Mouse (Mus musculus) cerebellum, adult 8-10 months (tissue): ENCODE results near the gene Nup62.

Experiments
- DNase-seq: peaks from one replicate; pipeline ENCODE4 v3.0.0; 2022

Gene Nup62

DNA sequence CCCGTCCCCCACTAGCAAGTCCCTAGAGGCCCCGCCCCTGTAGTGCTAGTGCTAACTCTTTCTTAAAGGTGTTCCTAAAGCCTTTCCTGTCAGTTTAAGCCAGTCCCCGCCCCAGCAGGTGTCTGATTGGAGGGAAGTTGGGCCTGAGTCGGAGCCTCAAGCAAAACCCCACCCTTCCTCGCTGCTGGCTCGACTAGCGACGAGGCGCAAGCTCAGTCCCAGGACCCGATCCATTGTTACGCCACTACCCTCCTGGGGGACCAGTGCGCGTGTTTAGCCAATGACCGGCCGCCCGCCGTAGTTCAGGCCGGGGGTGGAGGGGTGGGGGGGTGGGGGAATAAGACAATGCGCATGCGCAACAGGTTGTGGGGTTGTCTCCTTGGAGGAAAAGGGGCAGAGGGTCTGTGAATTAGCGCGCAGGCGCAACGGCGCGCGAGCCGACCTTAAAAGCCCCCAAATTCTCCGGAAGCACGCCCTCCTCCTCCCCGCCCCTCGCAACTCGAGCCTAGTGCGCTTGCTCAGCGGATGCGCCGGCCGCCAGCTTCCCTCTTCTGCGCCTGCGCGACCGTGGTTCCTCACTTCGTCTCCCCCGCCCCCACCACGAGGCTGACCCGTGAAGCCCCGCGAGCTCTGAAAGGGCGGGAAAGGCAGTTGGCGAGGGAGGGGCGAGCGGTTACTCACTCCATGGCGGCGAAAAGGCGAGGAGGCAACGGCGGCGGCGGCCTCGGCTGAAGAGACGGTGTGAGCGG is at the start of gene Nup62, which contains the start of gene Il4i1:
Gene Nup62, plus strand, starts transcription at position 368 of the 749 bp plus-strand sequence.
Gene Il4i1, plus strand, starts transcription at position 667 of the 749 bp plus-strand sequence.
- peak; percentile 98 for DNase-seq

DNA sequence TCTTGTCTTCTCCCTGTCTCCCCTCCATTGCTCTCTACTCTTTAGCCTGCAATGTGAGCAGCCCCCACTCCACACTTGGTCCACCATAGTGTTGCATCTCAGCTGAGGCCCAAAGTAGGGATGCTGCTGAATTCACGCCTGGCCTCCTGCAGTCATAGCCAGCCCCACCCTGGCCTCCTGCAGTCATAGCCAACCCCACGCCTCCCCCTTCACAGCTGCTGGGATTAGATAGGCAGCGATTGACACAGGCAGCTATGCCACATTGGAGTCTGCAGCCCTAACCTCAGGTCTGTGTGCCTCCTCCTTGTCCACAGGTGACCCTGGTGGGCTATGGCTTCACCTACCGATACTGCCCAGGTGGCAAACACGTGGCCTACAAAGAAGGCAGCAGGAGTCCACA is 47.8 kb upstream of the Nup62 start:
- DNase-seq, result no peak

DNA sequence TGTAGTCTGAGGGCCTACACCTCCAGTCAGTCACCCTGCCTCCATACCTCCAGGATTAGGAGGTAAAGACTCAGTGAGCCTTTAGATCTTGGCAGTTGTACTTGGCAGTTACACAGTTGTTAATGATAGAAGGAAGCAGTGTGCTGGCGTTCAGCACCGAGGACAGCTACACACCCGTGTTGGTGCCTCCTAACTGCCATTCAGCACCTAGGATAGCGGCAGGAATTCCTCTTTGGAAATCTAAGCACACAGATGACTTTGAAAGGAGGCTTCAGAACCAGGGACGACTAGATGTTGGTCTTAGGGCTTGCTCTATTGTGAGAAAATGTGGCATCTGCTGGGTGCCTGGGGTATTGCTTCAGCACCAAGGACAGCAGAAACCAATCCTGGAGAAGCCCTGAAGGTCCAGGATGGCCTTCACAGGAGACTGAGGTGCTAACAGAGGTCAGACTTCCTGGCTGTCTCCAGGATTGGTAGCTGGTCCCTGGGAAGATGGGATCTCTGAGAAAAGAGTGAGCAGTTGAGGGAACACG is 45.8 kb upstream of the Nup62 start:
- no peak for DNase-seq

DNA sequence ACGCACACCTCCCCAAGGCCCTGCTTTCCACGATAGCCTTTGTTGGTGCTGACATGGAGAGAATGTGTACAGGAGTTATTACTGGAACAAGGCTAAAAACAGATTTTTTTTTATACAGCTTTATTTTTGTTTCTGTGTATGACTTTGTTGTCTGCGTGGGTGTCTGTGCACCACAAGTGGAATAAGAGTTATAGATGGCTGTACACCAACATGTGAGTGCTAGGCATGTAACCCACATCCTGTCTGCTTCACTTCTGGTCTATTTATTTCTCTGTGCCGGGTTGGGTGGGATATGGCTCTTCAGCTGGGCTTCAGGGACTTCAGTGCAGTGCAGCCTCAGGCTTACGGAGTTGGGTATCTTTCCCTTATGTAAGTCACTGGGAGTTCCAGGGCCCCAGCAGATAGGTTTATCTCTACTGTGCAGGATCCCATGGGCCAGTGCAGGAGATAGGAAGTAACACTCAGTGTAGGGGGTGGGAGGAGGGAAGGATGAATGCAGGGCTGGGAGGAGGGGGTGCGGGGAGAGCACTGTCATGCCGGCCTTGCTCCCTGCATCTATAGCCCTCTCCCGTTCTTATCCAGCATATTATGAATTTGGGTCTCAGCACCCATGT is 43.2 kb upstream of the Nup62 start:
- DNase-seq, result no peak

DNA sequence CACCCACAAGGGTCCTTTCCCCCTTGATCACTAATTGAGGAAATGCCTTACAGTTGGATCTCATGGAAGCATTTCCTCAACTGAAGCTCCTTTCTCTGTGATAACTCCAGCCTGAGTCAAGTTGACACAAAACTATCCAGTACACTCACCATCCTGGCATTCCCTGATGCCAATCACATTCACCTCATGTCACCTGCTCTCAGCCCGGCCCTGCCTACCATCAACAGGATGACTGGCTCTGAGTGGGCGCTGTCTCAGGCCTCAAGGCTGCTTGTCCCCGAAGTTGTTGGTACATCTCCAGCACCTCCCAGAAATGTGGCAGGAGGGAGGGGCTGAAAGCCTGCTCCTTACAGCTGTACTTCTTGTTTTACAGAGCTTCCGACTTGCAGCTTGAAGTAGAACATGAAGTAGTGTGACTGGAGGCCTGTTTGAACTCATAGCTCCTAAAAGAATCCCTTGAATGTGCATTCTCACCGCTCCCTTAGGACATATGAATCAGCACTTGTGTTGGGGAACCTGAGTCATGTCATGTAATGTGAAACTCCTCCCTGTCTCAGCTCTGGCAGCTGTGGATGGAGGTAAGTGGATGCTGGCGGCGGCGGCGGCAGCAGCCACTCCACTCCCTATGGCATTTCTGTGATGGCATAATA is 38.9 kb upstream of the Nup62 start:
- DNase-seq, result no peak

DNA sequence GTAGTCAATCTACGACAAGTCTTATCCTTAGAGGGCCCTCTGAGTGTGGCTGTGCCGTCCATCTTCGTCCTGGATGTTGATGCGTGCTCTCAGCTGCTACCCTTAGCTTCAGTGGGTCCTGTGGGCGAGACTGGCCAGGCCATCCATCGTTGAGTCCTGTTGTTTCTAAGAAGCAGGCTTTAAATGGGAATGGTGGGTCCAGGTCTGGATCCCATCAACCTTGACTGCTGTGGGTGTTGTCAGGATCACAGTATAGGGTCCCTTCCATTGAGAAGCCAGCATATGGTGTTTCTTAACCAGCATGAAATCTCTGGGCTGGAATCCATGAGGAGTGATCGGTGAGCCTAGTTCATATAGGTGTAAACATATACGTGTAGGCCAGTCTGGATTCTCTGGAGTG is 35.8 kb upstream of the Nup62 start:
- no peak for DNase-seq

DNA sequence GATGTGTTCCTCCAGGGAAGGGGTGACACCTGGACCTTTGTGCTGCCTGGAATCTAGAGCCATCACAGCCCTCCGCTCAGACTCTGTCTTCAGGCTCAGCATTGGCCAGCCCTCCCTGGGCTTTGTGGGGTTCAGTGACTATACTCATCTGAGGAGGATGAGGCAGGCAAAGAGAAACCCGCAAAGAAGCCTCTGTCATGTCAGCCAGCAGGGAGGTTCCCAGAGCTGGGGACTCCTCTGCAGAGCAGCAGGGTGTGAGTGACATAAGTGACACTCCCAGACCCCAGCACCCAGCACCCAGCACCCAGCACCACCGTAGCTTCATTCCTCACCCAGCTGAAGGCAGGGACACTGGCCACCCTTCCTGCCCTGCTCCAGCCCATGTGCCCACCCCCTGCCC is 26.4 kb upstream of the Nup62 start:
- DNase-seq, result no peak

DNA sequence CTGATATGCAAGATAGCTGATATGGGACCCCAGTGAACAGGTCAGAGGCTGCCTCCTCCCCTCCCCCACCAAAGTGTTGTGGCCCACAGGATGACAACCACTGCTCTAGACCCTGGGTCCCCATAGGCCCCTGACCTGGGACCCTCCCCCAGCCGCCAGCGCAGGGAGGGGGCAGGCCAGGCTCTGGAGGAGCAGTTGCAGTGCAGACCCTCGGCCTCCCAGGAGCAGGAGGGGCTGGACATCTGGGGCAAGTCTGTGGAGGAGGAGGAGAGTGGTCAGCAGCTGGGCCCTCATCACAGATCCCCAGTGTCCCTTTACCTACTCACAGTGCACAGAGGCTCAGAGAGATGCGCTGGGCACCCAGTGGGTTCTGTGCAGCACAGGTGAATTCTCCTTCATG is 25.8 kb upstream of the Nup62 start:
- no peak for DNase-seq

DNA sequence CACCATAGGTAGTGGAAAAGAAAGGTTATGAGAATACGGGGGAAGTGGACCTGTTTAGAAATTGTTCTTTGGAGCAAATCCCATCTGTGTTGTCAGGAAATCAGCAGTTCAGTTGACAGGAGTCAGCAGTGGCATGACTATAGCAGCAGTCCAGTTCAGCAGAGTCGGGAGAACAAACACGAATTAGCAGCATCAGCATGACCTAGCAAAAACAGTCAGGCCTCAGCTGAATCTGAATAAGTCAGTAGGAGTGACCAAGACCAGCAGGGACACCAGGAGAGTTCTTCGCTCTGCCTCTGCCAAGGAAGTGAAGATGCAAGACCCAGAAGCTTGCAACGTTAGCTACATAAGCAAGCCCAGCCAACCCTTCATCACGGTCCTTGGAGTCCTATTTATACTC is 23.1 kb upstream of the Nup62 start:
- DNase-seq, result no peak

DNA sequence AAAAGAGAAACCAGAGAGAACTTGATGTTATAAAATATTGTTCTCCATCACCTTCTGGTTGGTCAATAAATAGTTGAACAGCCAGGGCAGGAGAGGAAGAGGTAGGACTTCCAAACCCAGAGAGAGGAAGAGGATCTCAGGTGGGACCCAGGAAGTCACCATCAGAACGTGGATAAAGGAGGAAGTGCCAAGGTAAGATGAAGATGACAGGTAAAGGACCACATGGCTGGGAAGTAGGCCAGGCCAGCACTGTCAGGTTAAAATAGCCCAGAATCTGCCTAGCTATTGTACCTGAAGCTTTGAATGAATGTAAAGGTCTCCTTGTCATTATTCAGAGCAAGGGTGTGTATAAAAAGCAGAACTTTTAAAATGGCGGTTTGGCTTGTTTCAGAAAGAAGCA is 7.0 kb upstream of the Nup62 start:
- no peak for DNase-seq

DNA sequence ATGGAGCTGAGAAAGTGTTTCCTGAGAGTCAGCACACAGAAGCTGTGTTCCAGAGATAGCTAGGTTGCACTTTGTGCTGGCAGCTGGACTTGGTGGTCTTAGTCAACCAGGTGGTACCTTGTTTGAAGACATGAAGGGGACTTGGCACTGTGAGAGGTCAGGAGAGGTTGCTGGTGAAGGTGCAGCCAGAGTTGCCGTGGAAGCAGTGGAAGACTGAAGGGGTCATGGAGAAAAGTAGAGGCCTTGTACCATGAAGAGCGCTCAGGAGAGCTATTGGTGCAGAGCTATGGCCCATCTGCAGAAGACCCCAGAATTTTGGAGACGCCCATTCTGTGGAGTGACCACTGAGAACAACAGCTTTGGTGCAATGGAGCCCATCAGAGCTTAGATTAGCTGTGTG is 6.4 kb upstream of the Nup62 start:
- no peak for DNase-seq

DNA sequence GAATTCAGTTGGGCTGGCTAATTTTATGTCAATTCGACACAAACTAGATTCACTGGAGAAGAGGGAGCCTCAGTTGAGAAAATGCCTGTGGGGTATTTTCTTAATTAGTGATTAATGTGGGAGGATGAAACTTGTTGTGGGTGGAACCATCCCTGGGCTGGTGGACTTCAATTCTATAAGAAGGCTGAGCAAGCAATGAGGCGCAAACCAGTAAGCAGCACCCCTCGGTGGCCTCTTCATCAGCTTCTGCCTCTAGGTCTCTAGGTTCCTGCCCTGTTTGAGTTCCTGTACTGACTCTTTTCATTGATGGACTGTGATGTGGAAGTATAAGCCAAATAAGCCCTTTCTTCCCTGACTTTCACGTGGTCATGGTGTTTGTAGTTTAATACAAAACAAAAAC is 5.5 kb upstream of the Nup62 start:
- DNase-seq, result no peak

DNA sequence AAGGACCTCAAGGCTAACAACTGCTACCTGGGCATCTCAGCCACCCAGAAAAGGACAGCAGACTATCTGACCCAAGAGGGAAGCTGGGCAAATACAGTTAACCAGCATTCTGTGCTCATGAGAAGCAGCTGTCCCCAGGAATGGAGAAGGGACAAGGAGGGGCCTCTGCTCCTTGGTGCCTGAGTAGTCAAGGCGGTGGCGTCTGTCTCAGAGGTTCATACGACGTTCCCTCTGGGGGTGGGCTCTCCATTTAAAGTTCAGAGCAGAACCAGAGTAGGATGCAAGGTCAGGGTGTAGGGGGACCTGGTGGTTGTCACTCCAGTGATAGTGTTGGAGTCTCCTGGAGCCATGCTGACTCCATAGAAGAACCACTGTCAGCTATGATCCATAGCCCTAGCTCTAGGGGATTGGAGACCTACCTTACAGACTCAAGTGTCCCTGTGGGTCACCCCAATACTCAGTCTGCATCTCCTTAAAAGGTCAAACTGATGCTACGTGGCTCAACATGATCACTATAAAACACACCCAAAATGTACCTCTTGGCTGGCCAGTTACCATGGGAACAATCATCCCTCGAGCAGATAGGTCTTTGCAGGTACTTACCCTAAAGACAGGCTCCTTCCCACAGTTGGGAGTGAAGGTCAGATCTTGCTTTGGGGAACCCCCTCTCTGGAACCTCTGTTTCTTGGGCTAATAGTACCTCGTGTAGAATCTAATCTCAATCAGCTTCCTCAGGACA is 4.9 kb upstream of the Nup62 start:
- DNase-seq, result no peak

DNA sequence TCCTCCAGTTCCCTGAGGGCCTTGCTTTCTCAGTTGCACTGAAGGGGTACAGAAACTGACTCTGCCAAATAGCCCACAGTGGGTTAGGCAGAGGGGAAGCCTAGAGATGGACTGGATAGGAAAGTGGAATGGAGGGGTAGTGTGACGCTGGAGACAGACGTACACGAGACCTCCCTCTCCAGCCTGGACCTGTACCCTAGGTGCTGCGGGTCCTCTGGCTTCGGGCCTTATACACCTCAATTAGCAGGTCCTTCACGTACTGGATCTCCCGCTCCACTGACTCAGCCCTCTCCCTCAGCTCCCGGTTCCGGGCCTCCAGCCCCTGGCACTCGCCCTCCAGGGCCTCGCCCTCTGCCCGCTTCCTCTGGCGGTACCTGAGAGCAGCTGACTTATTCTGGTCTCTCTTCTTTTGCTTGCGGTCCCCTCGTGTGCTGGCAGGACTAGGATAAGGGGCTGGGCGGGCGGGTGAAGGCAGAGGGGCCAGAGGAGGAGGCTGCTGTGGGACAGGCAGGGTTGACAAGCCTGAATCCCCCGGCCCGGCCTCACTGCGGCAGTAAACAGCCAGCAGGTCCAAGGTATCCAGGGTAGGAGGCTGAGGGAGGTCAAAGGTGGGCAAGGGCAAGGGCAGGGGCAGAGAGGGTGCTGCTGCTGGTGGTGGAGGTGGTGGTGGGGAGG is 3.1 kb upstream of the Nup62 start:
- DNase-seq, result no peak

DNA sequence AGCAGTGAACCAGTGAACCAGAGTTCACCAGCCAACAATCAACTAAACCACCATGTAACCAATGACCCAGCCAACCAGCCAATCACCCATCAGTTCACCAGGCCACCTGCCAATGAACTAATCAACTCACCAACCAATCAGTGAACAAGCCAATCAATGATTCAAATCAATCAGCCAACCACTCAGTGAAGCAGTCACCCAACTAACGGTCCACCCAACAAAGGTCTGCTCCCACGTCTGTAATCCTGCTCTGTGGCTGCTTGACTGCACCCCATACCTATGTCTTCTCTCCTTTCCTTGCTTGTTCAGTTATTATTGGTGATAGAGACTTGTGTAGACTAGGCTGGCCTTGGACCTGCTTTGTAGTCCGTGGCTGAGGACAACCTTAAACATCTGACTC is 1.9 kb upstream of the Nup62 start:
- DNase-seq, result no peak

DNA sequence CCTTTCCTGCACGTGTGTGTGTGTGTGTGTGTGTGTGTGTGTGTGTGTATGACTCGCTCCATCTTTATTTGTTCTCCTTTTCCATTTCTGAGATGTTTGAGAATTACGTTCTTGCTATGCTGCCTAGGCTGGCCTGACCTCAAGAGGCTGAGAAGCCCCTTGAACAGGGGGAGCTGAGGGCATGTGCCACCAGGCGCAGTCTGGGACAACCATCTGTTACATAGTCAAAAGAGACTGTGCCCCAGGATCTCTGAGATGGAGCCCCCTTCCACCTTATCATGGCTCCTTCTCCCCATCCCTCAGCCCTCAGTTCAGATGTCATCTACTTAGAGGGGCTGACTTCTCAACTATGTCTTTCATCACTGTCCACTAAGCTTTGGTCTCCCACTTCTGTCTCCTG is 1.5 kb upstream of the Nup62 start:
- no peak for DNase-seq

DNA sequence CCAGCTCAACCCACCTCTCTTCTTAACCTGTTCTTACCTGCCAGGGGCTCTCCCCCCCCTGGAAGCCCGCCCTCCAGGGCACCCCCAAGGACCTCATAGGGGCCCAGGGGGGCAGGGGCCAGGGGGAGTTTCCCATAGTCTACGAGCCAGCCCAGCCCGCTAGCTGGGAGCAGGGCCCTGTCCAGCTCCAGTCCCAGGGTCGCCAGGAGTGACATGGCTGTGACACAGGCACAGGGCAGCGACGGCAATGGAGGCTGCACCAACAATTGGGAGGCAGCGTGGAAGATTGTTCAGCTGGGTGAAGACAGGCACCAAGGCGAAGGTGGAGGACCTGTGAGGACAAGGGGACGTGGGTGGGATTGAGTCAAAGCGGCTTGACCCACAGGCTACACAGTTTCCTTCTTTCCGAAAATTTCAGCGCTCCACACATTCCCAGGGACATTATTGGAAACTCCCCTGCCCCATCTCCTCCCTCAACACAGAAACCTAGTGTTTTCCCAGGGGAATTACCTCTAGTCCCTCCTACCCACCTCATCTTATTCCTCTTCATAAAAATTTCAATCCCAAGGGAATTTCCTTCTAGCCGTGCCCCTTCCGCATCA is 835 bp upstream of the Nup62 start:
- DNase-seq, result peak; percentile 45

DNA sequence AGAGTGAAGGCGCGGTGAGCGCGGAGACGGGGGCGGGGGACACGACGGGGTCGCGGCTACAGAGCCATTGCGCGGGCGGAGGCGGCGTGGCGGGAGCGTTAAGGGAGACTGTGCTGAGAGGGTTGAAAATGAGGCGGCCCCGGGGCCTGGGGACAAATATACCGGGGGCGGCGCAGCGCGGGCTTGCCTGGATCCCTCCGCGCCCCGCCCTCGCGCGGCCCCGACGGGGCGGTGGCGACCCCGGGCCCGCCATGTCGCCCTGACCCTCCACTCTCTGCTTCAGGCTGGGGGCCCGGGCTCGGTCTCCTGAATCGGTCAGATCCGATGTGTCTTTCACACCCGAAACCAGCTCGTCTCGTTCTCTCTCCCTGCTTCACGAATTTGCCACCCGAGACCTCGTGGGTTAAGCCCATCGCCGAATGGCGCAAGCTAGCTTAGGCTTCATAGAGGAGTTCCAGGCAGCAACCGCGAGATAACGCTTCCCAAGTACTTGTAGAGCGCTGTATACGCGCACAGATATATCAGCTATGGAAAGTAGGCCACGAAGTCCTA is 658 bp downstream of the Nup62 start, which contains the start of gene Atf5:
Gene Atf5, minus strand, starts transcription at position 189 of the 552 bp plus-strand sequence.
- no peak for DNase-seq

DNA sequence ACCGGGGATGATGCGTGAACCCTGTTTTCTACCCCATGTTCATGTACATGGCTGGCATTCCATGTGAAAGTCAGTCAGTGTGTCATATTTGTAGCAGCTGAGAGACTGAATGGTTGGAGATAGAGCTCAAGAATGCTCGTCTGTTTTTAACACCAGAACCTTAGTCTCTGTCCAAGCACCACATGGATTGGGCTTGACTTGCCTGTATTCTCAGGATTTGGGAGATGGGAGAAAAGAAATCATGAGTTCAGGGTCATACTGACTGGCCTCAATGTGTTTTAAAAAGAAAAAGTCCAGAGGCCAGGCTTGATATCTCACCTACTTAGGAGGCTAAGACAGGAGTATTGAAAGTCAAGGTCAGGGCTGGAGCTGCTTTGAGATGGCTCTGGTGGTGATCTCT is 1.6 kb downstream of the Nup62 start:
- DNase-seq, result no peak

DNA sequence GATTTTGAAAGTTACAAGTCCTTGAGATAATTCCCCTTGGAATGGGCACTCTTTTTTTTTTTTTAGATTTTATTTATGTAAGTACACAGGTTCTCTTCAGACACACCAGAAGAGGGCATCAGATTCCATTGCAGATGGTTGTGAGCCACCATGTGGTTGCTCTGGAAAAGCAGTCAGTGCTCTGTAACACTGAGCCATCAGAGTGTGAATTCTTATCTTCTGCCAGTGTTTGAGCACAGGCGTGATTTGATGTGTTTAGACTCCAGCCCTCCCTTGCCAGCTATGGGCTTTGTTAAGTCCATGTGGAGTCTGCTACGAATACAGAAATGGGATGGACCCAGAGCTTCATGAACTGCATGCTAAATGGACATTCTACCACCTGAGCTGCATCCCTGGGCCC is 2.3 kb downstream of the Nup62 start:
- peak; percentile 13 for DNase-seq

DNA sequence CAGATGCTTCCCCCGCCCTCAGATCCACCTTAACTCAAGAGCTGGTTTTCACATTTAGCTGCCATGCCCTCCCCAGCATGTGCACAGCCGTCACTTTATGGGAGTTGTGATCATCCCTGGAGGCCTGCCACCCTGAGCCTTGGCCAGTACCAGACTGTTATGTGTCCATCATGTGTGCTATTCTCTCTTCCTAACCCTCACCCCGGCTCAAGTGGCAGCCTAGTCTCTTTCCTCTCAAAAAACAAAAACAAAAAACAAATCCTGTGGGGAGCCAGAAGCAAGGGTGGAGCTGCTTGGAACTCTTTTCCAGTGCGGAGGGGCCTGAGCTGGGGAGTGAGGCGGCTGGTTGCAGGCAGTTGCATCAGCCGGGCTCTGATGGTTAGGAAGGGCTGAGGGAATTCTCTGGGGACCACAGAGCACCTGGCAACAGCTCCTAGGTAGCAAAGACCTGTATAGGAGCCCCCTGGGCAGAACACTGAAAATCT is 2.9 kb downstream of the Nup62 start:
- peak; percentile 28 for DNase-seq

DNA sequence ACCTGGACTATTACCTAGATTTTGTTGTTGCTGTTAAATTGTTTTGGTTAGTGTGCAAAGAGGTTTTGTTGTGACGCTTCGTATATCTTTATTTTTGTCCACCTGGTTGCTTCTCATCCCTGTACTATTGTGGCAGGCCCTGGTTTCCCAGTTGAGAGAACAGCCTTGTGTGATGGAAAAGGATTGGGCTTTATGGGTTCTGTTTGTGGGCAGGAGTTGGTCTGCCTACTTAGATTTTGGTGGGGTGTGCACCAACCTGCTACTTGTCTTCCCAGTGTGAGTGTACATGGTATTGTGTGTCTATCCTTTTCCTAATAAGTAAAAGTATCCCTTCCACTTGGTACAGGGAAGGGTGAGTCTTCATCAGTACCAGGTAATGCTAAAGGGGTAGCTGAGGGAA is 3.5 kb downstream of the Nup62 start:
- DNase-seq, result no peak
